Mouse (Mus musculus) heart, embryonic 16.5 days (tissue): ENCODE data around the gene Dcaf15. TPM values are rescaled to one million over a fixed set of nuclear protein-coding genes. Genes with fewer than 3 reads are reported as not detected.

Experiments used
- ATAC-seq: fragments of 200-750 bp; cut with Nextera tagmentation; replicated peaks from 2 replicates; pipeline ENCODE4 v1.8.0; 2017; ENCODE audit warnings: moderate number of reproducible peaks; ENCODE audit not compliant: insufficient read depth, low FRiP score; ENCODE audit errors: extremely low read depth
- H3K27ac ChIP-seq: fragments of 300-500 bp; sonication (generic); 2 replicates; pipeline ENCODE4 v1.5.1; 2014; ENCODE audit warnings: mild to moderate bottlenecking, low read length, control low read depth, moderate library complexity
- H3K27me3 ChIP-seq: fragments of 300-500 bp; sonication (generic); 2 replicates; pipeline ENCODE4 v1.6.1; 2014; ENCODE audit warnings: low read length, mixed read lengths; ENCODE audit not compliant: control insufficient read depth, insufficient read depth
- H3K36me3 ChIP-seq: fragments of 300-500 bp; sonication (generic); 2 replicates; pipeline ENCODE4 v1.6.1; 2014; ENCODE audit not compliant: control insufficient read depth, insufficient read depth
- H3K4me1 ChIP-seq: fragments of 300-500 bp; sonication (generic); 2 replicates; pipeline ENCODE4 v1.6.1; 2014; ENCODE audit warnings: low read length, mixed read lengths; ENCODE audit not compliant: control insufficient read depth, insufficient read depth
- H3K4me2 ChIP-seq: fragments of 300-500 bp; sonication (generic); 2 replicates; pipeline ENCODE4 v1.6.1; 2014; ENCODE audit warnings: low read depth, mild to moderate bottlenecking, control low read depth, low read length
- H3K4me3 ChIP-seq: fragments of 300-500 bp; sonication (generic); 2 replicates; pipeline ENCODE4 v1.5.1; 2014; ENCODE audit warnings: mild to moderate bottlenecking, control low read depth, low read length
- H3K9ac ChIP-seq: fragments of 300-500 bp; sonication (generic); 2 replicates; pipeline ENCODE4 v1.6.1; 2014; ENCODE audit warnings: low read length, control low read depth
- H3K9me3 ChIP-seq: fragments of 300-500 bp; sonication (generic); replicated peaks from 2 replicates; pipeline ENCODE4 v1.6.1; 2016; ENCODE audit warnings: low read length; ENCODE audit not compliant: control insufficient read depth
- WGBS: fragments of 180-500 bp; shearing (Covaris S2); extraction: QIAGEN DNeasy Blood & Tissue Kit; methylation state at CpG from one replicate; pipeline ENCODE4 v1.1.7; 2014; 5-methylcytosine and 5-hydroxymethylcytosine counted together
- polyA plus RNA-seq: library from polyadenylated mRNA; unstranded; fragments of >200 nt; fragmentation: Nextera tagmentation; extraction: Ambion mirVana; gene quantifications from 2 replicates; pipeline ENCODE4 v1.2.1, GENCODE M21; 2015

The Dcaf15 gene
- polyA plus RNA-seq, 1 experiment from 2014 or later: 5.4 TPM

DNA sequence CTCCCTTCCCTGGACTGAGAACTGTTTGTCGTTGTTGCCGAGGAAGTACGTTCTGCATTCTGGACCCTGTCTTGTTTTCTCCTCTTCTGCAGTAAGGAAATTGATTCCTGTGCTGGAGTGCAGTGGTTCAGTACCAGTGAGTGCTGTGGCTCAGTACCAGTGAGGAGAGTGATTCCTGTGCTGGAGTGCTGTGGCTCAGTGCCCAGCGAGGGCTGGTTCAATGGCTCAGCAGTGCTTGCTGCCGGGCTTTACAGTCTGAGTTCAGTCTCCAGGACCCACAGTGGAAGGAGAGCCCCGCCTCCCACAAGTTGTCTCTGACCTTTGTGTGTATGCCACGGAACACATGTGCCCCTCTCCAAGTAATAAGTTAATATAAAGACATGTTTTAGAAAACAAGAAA lies 17.4 kb downstream of the Dcaf15 start:
- no peaks in the 10 kb centered on the region for H3K27me3 ChIP-seq
- no peaks in the 10 kb centered on the region for H3K4me1 ChIP-seq
- H3K9me3 ChIP-seq: no peaks in the 10 kb centered on the region
- peaks cover 24% of the 10 kb centered on the region for H3K36me3 ChIP-seq
- no peak overlapping the region for H3K4me3 ChIP-seq
- H3K27ac ChIP-seq: no peak overlapping the region
- no peak overlapping the region for H3K9ac ChIP-seq
- ATAC-seq: no peak
- no peak overlapping the region for H3K4me2 ChIP-seq
- 87% methylated on average over 7 of the region's 7 CpGs for WGBS

DNA sequence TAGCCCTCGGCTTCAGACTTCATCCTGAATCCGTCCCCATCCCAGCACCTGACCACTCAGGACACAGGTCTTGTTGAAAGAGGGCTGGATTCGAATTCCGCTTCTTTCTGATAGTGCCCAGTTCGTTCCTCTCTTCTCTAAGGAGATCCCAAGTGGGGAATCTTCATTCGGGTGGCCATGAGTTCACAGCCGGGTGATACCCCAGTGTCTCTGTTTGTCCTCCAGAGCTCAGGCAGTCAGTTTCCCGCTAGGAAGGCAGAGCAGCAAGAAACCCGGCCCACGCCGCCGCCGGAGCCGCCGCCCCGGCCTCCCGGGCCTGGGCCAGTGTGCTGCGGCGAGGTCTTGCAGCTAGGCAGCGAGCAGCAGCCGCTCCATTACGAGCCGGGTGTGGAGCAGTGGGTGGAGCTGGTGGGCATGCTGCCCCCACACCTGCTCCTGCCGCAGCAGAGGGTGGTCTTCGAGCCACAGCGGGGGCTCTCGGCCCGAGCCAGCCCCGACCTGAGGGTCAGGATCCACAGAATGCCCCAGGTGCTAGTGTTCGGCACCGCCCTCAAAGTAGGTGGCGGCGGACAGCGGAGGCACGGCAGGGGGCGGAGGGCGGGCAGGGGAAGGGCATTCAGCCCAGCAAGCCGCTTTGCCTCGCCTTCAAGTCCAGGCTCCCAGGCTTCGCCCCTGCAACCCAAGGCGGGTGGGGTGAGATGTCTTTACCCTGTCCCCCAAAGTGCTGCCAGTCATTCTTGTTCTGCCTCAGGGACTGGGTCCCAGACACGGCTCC lies 20.0 kb downstream of the Dcaf15 start:
- WGBS: 64% methylated on average over 42 of the region's 42 CpGs
- Histone ChIP-seq H3K27me3 (no peaks in the 10 kb centered on the region), H3K27ac (no peak overlapping the region), H3K4me2 (0 out of 2 replicates have a peak overlapping the region, but pooled peaks have one; percentile 23), H3K36me3 (peaks cover 25% of the 10 kb centered on the region), H3K9ac (no peak overlapping the region), H3K4me3 (no peak overlapping the region), H3K9me3 (no peaks in the 10 kb centered on the region), H3K4me1 (no peaks in the 10 kb centered on the region)
- ATAC-seq: no peak

DNA sequence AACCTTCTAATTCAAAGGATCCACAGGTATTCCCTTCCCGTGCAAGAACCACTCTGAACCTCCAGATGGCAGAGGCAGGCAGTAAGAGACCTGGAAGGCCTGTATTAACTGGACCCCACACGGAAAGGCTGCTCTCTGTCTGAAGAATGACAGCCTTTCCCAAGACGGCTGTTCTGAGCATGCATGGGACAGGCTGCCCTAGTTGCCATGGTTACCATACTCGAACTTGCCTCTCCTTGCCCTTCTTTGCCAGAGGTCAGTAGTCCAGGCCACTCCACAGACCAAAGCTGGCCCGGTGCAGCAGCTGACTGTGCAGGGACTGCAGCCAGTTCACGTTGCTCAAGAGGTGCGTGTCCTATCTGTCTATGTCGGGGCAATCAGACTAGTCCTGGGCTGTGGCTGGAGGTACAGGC lies 20.7 kb downstream of the Dcaf15 start:
- ATAC-seq: no peak
- no peak overlapping the region for H3K27ac ChIP-seq
- H3K9ac ChIP-seq: no peak overlapping the region
- peaks cover 5% of the 10 kb centered on the region; the same call in 1 of the 2 replicates for H3K4me1 ChIP-seq
- 43% methylated on average over 8 of the region's 8 CpGs for whole genome bisulfite sequencing
- H3K36me3 ChIP-seq: peaks cover 25% of the 10 kb centered on the region
- no peak overlapping the region for H3K4me3 ChIP-seq
- no peaks in the 10 kb centered on the region for H3K9me3 ChIP-seq
- H3K4me2 ChIP-seq: no peak overlapping the region
- H3K27me3 ChIP-seq: no peaks in the 10 kb centered on the region

DNA sequence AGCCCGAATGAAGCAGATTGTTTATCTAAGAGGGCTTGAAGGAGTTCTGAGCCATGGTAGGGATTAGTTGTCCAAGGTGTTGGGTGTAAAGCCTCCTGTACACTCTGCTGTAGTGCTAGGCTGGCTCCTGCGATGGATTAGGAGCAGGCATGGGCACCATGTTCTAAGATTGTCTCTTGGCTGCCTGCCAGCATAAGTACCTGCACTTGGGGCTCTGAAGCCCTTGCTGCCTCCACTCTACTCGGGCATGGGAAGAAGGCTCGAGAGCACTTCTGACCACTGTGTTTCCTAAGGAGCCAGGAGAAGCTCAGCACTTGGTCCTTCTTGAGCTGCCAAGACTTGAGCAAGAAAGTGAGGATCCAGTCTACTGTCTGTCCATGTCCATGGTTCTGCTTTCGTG lies 25.4 kb downstream of the Dcaf15 start:
- no peak overlapping the region for H3K27ac ChIP-seq
- H3K4me2 ChIP-seq: no peak overlapping the region
- H3K4me1 ChIP-seq: peaks cover 5% of the 10 kb centered on the region; the same call in 1 of the 2 replicates
- H3K27me3 ChIP-seq: no peaks in the 10 kb centered on the region
- H3K4me3 ChIP-seq: no peak overlapping the region
- no peak overlapping the region for H3K9ac ChIP-seq
- no peak for ATAC-seq
- 52% methylated on average over 5 of the region's 5 CpGs for WGBS
- peaks cover 25% of the 10 kb centered on the region for H3K36me3 ChIP-seq
- H3K9me3 ChIP-seq: no peaks in the 10 kb centered on the region

DNA sequence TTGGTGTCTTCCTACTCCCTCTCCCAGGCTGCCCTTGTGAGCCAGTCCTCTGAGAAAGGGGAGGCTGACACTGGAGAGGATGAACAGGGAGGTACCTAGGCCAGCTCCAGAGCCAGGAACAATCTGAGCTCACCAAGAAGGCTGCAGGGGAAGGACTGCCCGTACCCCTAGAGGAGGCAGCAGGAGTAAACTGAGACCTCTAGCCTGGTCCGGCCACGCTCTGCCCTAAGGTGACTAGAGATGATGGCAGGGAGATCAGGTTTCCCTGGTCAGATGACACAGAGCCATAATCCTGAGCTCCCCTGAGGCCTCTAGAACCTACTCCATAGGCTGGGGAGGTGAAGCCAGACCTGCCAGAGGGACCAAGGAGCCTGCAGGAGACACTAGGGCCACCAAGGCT lies 27.7 kb downstream of the Dcaf15 start:
- H3K4me3 ChIP-seq: no peak overlapping the region
- no peak overlapping the region for H3K27ac ChIP-seq
- no peak for ATAC-seq
- H3K4me1 ChIP-seq: peaks cover 11% of the 10 kb centered on the region
- WGBS: 91% methylated on average over 3 of the region's 3 CpGs
- H3K4me2 ChIP-seq: no peak overlapping the region
- H3K36me3 ChIP-seq: peaks cover 9% of the 10 kb centered on the region; the same call in 1 of the 2 replicates
- no peaks in the 10 kb centered on the region for H3K9me3 ChIP-seq
- H3K27me3 ChIP-seq: no peaks in the 10 kb centered on the region
- H3K9ac ChIP-seq: no peak overlapping the region

DNA sequence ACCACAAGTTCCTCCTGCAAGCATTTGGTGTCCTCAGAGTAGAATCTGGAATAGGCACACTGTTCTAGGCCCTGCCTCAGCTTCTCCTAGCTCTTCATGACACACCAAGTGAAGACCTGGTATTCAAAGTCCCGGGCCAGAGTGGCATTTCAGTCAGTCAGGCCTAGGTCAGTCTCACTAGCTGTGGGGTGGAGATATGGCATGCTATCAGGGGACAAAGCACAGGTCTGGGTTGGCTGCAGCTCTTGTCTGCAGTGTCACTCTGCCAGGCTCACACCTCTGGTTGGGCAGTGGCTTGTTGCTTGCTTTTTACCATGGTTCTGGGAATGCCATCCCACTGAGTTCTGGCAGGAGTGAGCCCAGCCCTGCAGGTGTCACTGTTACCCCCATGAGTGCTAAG lies 28.2 kb downstream of the Dcaf15 start:
- Histone ChIP-seq H3K4me3 (no peak overlapping the region), H3K27me3 (no peaks in the 10 kb centered on the region), H3K4me1 (peaks cover 12% of the 10 kb centered on the region), H3K4me2 (no peak overlapping the region), H3K9me3 (no peaks in the 10 kb centered on the region), H3K27ac (no peak overlapping the region), H3K9ac (no peak overlapping the region), H3K36me3 (peaks cover 9% of the 10 kb centered on the region; the same call in 1 of the 2 replicates)
- 77% methylated on average over 1 of the region's 1 CpGs for WGBS
- ATAC-seq: no peak

DNA sequence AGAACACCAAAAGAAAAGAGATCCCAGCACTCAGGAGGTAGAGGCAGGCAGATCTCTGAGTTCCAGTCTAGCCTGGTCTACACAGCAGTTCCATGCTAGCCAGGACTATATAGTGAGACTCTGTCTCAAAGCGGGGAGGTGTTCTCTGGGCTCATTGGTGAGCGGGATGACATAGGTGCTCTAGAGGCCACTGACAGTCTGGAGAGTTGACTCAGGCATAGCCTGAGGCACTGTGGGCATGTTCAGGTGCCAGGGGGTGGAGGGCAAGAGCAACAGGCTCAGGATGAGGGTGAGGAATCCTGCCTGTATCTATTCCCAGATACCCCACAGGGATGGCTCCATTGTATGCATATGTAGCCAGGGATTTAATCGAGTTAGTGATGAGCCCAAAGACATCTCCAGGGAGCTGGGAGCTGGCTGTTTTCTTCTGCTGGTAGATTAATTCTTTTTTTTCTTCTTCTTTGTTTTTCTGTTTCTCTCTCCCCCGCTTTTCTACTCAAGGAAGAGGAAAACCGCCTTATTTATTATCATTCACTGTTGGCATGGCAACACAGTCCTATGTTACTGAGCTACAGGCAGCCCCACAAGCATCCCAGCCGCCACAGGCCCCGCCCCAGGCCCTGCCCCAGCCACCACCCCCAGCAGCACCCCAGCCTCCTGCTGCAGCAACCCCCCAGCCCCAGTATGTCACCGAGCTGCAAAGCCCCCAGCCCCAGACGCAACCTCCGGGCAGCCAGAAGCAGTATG lies 31.2 kb downstream of the Dcaf15 start:
- no peaks in the 10 kb centered on the region for H3K9me3 ChIP-seq
- no peak overlapping the region for H3K27ac ChIP-seq
- no peaks in the 10 kb centered on the region for H3K27me3 ChIP-seq
- H3K4me3 ChIP-seq: no peak overlapping the region
- ATAC-seq: no peak
- no peak overlapping the region for H3K9ac ChIP-seq
- H3K4me1 ChIP-seq: peaks cover 32% of the 10 kb centered on the region
- H3K36me3 ChIP-seq: no peaks in the 10 kb centered on the region
- H3K4me2 ChIP-seq: no peak overlapping the region
- 66% methylated on average over 10 of the region's 10 CpGs for WGBS

DNA sequence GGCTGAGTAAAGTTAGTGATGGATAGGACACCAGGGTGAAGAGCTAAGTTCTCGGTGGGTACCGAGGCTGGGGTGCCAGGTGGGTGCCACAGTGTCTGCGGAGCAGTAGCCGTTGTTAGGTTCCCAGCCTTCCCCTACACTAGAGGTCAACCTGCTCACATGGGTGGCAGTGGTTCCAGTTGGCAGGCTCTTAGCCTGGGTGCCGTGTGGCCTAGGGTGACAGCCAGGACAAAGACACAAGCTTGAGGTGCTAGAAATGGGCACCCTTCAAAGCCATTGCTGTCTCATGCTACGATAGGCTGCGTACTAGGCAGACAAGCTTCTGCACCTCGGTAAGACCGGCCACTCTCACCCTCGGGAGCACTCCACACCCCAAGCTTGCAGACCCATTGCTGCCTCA lies 32.2 kb downstream of the Dcaf15 start:
- no peak overlapping the region for H3K9ac ChIP-seq
- no peaks in the 10 kb centered on the region for H3K27me3 ChIP-seq
- H3K36me3 ChIP-seq: no peaks in the 10 kb centered on the region
- no peak overlapping the region for H3K4me2 ChIP-seq
- ATAC-seq: no peak
- H3K27ac ChIP-seq: no peak overlapping the region
- 87% methylated on average over 10 of the region's 10 CpGs for WGBS
- H3K9me3 ChIP-seq: no peaks in the 10 kb centered on the region
- H3K4me3 ChIP-seq: no peak overlapping the region
- peaks cover 42% of the 10 kb centered on the region for H3K4me1 ChIP-seq

DNA sequence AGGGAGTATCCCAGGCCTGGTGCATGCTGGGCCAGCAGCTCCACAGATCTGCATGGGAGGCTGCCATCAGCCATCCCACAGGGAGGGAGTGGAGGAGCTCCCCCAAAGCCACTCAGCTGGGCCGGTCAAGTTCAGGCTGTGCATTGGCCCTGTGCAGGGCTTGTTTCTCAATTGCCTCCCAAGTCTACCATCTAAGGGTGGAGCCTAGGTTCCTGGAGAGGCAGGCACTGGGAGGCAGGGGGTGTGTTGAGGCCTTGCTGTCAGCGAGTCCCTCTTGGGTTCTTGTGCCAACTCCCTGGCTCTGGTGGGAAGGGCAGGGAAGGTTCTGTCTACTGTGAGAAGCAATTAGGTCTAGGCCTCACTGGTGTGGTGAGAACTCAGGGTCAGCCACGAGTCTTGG lies 32.6 kb downstream of the Dcaf15 start:
- ATAC-seq: no peak
- Histone ChIP-seq H3K4me1 (peaks cover 42% of the 10 kb centered on the region), H3K4me3 (no peak overlapping the region), H3K9me3 (no peaks in the 10 kb centered on the region), H3K27ac (no peak overlapping the region), H3K4me2 (no peak overlapping the region), H3K9ac (no peak overlapping the region), H3K27me3 (no peaks in the 10 kb centered on the region), H3K36me3 (no peaks in the 10 kb centered on the region)
- WGBS: 60% methylated on average over 3 of the region's 3 CpGs
